Mouse (Mus musculus): Measurements from ENCODE around the gene Eya3. TPM values are rescaled to one million over a fixed set of nuclear protein-coding genes. Genes with fewer than 3 reads are reported as not detected.
"Not testable (repeated sequence)": the region's sequence is repeated elsewhere in the genome, so short reads cannot be mapped to it uniquely, and the experiment has no call there.

The Eya3 gene
- total and polyA plus RNA-seq, 3 experiments: 24.4 to 50.0 (median 31.0) TPM

DNA sequence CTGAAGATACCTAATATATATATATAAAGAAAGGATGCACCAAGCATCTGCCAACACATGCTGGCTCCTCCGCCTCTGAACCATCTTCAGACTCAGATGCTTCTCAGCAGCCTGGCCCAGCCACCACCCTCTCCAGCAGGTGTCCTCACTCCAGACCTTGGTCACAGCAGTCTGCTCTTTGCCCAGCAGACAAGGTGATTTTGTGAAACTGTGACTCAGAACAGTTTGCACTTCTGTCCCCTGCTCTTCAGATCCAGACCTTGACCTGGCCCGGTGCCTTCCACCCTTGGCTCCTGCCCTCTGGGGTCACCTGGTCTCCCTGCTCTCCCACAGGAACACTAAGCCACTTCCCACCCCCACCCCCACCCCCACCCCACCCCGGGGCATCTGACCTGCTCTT lies 97.1 kb downstream of the Eya3 start:
- H3K4me2 ChIP-seq (ENCODE audit: insufficient read depth, low read depth, poor library complexity, severe bottlenecking): no peak overlapping the region
- no peak overlapping the region for H3K27ac ChIP-seq (ENCODE audit: insufficient read depth, low read depth)
- TF ChIP-seq USF2 (conservative IDR thresholded peaks at IDR 0.05; ENCODE audit: low read depth, low read length) (no peak), ZKSCAN1 (IDR thresholded peaks at IDR 0.05; ENCODE audit: borderline replicate concordance, low read depth, low read length) (no peak), MAFK (IDR thresholded peaks at IDR 0.05; ENCODE audit: insufficient replicate concordance, low read length) (no peak), CTCF (conservative IDR thresholded peaks at IDR 0.05 in 1 of 2, IDR thresholded peaks at IDR 0.05 in 1 of 2; ENCODE audit: low read depth in 2 of 2, low read length in 2 of 2) (peak in 1 of 2 experiments; percentile 63; a peak in 2 of 4 replicates), TCF12 (IDR thresholded peaks at IDR 0.05; ENCODE audit: low read depth, low read length) (no peak), KAT2A (IDR thresholded peaks at IDR 0.05; ENCODE audit: insufficient replicate concordance, low read length) (no peak), ELF1 (IDR thresholded peaks at IDR 0.05; ENCODE audit: low read depth, low read length) (no peak), SMC3 (IDR thresholded peaks at IDR 0.05; ENCODE audit: low read depth, low read length) (peak; percentile 61), NRF1 (IDR thresholded peaks at IDR 0.05; ENCODE audit: low read depth, low read length) (no peak), MEF2A (IDR thresholded peaks at IDR 0.05; ENCODE audit: borderline replicate concordance, low read depth, low read length) (no peak), RAD21 (IDR thresholded peaks at IDR 0.05; ENCODE audit: low read depth, low read length) (peak; percentile 35)
- dilution Hi-C loops (cut with MboI; ENCODE audit: extremely low pct_ligation_motif_present, extremely low pct_unique_long_range_greater_than_20kb, low sequenced_read_pairs) (no loop called here), in situ Hi-C loops (cut with MboI; ENCODE audit: low pct_ligation_motif_present, low pct_unique_long_range_greater_than_20kb, low sequenced_read_pairs) (no loop called here)
- peaks cover 2 to 41% of the 10 kb centered on the region in 2 experiments; a peak in 3 of 4 replicates for H3K4me1 ChIP-seq (ENCODE audit: control insufficient read depth in 1 of 2, insufficient read depth in 2 of 2)
- DNase-seq (ENCODE audit: extremely low read depth): peak; percentile 39
- no peaks in the 10 kb centered on the region for H3K79me2 ChIP-seq (replicated peaks; ENCODE audit: control insufficient read depth, extremely low read depth, insufficient read depth, poor library complexity, severe bottlenecking)
- no peaks in the 10 kb centered on the region for H3K27me3 ChIP-seq (replicated peaks)
- H3K9ac ChIP-seq (ENCODE audit: insufficient read depth, low read depth): no peak overlapping the region
- H3K4me3 ChIP-seq (replicated peaks in 1 of 3; ENCODE audit: low read depth in 2 of 3, low read length in 2 of 3, poor library complexity in 1 of 3): no peak overlapping the region
- peaks cover 8 to 20% of the 10 kb centered on the region in 2 experiments for H3K36me3 ChIP-seq (replicated peaks in 1 of 2; ENCODE audit: control insufficient read depth in 1 of 2, insufficient read depth in 1 of 2, low read length in 1 of 2)
- no peaks in the 10 kb centered on the region for H3K9me3 ChIP-seq (replicated peaks; ENCODE audit: low read length)

DNA sequence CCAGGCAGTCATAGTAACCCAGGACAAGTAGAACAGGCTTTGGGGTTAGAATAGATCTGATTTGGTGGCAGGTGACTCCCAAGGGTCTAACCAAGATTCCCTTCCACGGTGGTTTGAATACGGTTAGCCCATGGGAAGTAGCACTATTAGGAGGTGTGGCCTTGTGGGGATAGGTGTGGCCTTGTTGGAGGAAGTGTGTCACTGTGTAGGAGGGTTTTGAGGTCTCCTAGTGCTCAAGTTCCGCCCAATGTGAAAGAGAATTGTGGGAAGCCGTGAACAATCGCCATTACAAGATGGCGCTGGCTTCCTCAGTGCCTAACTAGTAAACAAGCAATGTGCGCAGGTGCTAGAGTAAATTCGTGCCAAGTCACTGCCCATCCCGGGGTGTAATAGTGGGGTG lies 98.4 kb downstream of the Eya3 start:
- dilution Hi-C loops (cut with MboI; ENCODE audit: extremely low pct_ligation_motif_present, extremely low pct_unique_long_range_greater_than_20kb, low sequenced_read_pairs): not testable (repeated sequence)

DNA sequence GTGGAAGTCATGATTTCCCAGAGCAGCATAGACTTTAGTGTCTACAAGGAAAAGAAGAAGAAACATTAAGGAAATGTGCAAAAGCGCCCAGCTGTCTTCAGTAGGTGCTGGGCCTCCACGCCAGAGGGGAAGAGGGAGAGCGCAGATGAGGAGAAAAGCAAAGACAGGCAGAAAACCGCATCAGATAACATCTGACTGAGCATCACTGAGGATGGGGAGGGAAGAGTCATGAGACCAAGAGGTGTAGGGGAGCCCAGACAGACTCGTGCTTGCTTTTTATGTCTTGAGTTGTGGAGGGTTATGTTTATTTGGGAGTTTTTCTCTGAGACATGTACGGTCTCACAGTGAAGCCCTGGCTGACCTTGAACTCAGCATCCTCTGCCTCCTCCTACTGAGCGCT lies 102.7 kb downstream of the Eya3 start:
- dilution Hi-C loops (cut with MboI; ENCODE audit: extremely low pct_ligation_motif_present, extremely low pct_unique_long_range_greater_than_20kb, low sequenced_read_pairs): no loop called here
- Histone ChIP-seq H3K36me3 (replicated peaks in 1 of 2; ENCODE audit: control insufficient read depth in 1 of 2, insufficient read depth in 1 of 2, low read length in 1 of 2) (peaks cover 6 to 22% of the 10 kb centered on the region in 2 experiments), H3K4me2 (ENCODE audit: insufficient read depth, low read depth, poor library complexity, severe bottlenecking) (no peak overlapping the region), H3K27me3 (replicated peaks) (no peaks in the 10 kb centered on the region), H3K79me2 (replicated peaks; ENCODE audit: control insufficient read depth, extremely low read depth, insufficient read depth, poor library complexity, severe bottlenecking) (no peaks in the 10 kb centered on the region), H3K9ac (ENCODE audit: insufficient read depth, low read depth) (no peak overlapping the region), H3K4me1 (ENCODE audit: control insufficient read depth in 1 of 2, insufficient read depth in 2 of 2) (peaks cover 0 to 13% of the 10 kb centered on the region in 2 experiments; a peak in 2 of 4 replicates), H3K4me3 (replicated peaks in 1 of 3; ENCODE audit: low read depth in 2 of 3, low read length in 2 of 3, poor library complexity in 1 of 3) (no peak overlapping the region), H3K27ac (ENCODE audit: insufficient read depth, low read depth) (no peak overlapping the region), H3K9me3 (replicated peaks; ENCODE audit: low read length) (no peaks in the 10 kb centered on the region)
- TF ChIP-seq TCF12 (IDR thresholded peaks at IDR 0.05; ENCODE audit: low read depth, low read length) (no peak), TBP (conservative IDR thresholded peaks at IDR 0.05; ENCODE audit: low read depth, low read length) (no peak), ZNF384 (IDR thresholded peaks at IDR 0.05; ENCODE audit: low read depth, low read length) (no peak), MXI1 (IDR thresholded peaks at IDR 0.05; ENCODE audit: low read depth, low read length) (no peak), MAFK (IDR thresholded peaks at IDR 0.05; ENCODE audit: insufficient replicate concordance, low read length) (no peak), CHD1 (IDR thresholded peaks at IDR 0.05; ENCODE audit: low read depth, low read length) (no peak), UBTF (IDR thresholded peaks at IDR 0.05; ENCODE audit: low read depth, low read length) (no peak), MYC (IDR thresholded peaks at IDR 0.05; ENCODE audit: low read depth, low read length) (no peak), ZKSCAN1 (IDR thresholded peaks at IDR 0.05; ENCODE audit: borderline replicate concordance, low read depth, low read length) (no peak), MAZ (IDR thresholded peaks at IDR 0.05; ENCODE audit: low read depth, low read length) (no peak), CTCF (conservative IDR thresholded peaks at IDR 0.05 in 1 of 2, IDR thresholded peaks at IDR 0.05 in 1 of 2; ENCODE audit: low read depth in 2 of 2, low read length in 2 of 2) (no peak), BHLHE40 (IDR thresholded peaks at IDR 0.05; ENCODE audit: low read depth, low read length) (no peak), IRF4 (IDR thresholded peaks at IDR 0.05; ENCODE audit: low read depth, low read length) (no peak), ETS1 (conservative IDR thresholded peaks at IDR 0.05; ENCODE audit: low read depth, low read length) (no peak), JUN (IDR thresholded peaks at IDR 0.05; ENCODE audit: insufficient read depth, low read depth, low read length) (no peak), ELF1 (IDR thresholded peaks at IDR 0.05; ENCODE audit: low read depth, low read length) (no peak), SMC3 (IDR thresholded peaks at IDR 0.05; ENCODE audit: low read depth, low read length) (no peak)
- no peak for DNase-seq (ENCODE audit: extremely low read depth)
- in situ Hi-C loops (cut with MboI; ENCODE audit: low pct_ligation_motif_present, low pct_unique_long_range_greater_than_20kb, low sequenced_read_pairs): no loop called here

More for the DNA sequence above, 98.4 kb downstream of the Eya3 start:
- H3K79me2 ChIP-seq (replicated peaks; ENCODE audit: control insufficient read depth, extremely low read depth, insufficient read depth, poor library complexity, severe bottlenecking); H3K4me3 ChIP-seq (replicated peaks in 1 of 3; ENCODE audit: low read depth in 2 of 3, low read length in 2 of 3, poor library complexity in 1 of 3); H3K27ac ChIP-seq (ENCODE audit: insufficient read depth, low read depth); H3K27me3 ChIP-seq (replicated peaks); H3K9ac ChIP-seq (ENCODE audit: insufficient read depth, low read depth); H3K9me3 ChIP-seq (replicated peaks; ENCODE audit: low read length); H3K4me2 ChIP-seq (ENCODE audit: insufficient read depth, low read depth, poor library complexity, severe bottlenecking); in situ Hi-C loops (cut with MboI; ENCODE audit: low pct_ligation_motif_present, low pct_unique_long_range_greater_than_20kb, low sequenced_read_pairs): not testable (repeated sequence)
- Histone ChIP-seq H3K4me1 (ENCODE audit: control insufficient read depth in 1 of 2, insufficient read depth in 2 of 2) (peaks cover 2 to 30% of the 10 kb centered on the region in 2 experiments; a peak in 2 of 4 replicates), H3K36me3 (replicated peaks in 1 of 2; ENCODE audit: control insufficient read depth in 1 of 2, insufficient read depth in 1 of 2, low read length in 1 of 2) (peaks cover 7 to 20% of the 10 kb centered on the region in 2 experiments)
- DNase-seq (ENCODE audit: extremely low read depth): peak; percentile 12
